In genomic region chr7:132284795-132285194, GRCm38 (mm10) we compare ENCODE assay signal across 8 mouse cellular contexts. TPM values are rescaled to one million over a fixed set of nuclear protein-coding genes. Genes with fewer than 3 reads are reported as not detected.
DNase-seq lines count a peak whose midpoint lies in the region; ATAC-seq and TF ChIP-seq lines count a peak whose summit lies in the region.
"Had no signal": no experiment of that assay in that cellular context is flagged by ENCODE, and none has a peak within 500 bp of the region (broad histone marks: within the 10 kb centered on the region; RNA-seq: fewer than 3 reads in every experiment).

No protein-coding gene starts in this region.

- no peak overlapping the region for H3K9ac ChIP-seq in hindbrain, embryonic 14.5 days

- no peak for TF ChIP-seq POLR2A in brain, embryonic 14.5 days (IDR thresholded peaks at IDR 0.05; ENCODE audit: borderline replicate concordance, extremely low read depth, insufficient read depth, insufficient read length, poor library complexity, severe bottlenecking)

- ATAC-seq in hindbrain, embryonic 14.5 days (ENCODE audit: low FRiP score): no peak
- no peak for ATAC-seq in activated CD4-positive, CD25-positive, alpha-beta regulatory T cell, adult 4 months

- no peaks in the 10 kb centered on the region for H3K9me3 ChIP-seq in hindbrain, embryonic 14.5 days (ENCODE audit: control insufficient read depth, low read length)

- H3K4me1 ChIP-seq in hindbrain, embryonic 14.5 days (replicated peaks; ENCODE audit: control insufficient read depth, insufficient read depth, low read length): peaks cover 47% of the 10 kb centered on the region

- H3K4me3 ChIP-seq in hindbrain, embryonic 14.5 days (replicated peaks; ENCODE audit: low read length): no peak overlapping the region

- peak; percentile 15 for DNase-seq in ZHBTc4 (ENCODE audit: low read depth, low spot score)
- peak; percentile 91 for DNase-seq in brain, embryonic 14.5 days (ENCODE audit: low read depth)
- DNase-seq in hindbrain, embryonic 14.5 days (ENCODE audit: low spot score): no peak
- DNase-seq in lung, postnatal 10 days: peak; percentile 55
- no peak for DNase-seq in adrenal gland, adult (ENCODE audit: inconsistent age in 2 of 2, low spot score in 1 of 2)
- no peak for DNase-seq in adipocyte (ENCODE audit: low spot score)
- DNase-seq: kidney, adult 2 months had no signal

- no peak overlapping the region for H3K4me2 ChIP-seq in hindbrain, embryonic 14.5 days (replicated peaks)

- no peak for TF ChIP-seq CTCF in brain, embryonic 14.5 days (IDR thresholded peaks at IDR 0.05; ENCODE audit: borderline replicate concordance, extremely low read depth, insufficient read depth, insufficient read length)

- WGBS in hindbrain, embryonic 14.5 days: 13% methylated on average over 1 of the region's 1 CpGs

- no peaks in the 10 kb centered on the region for H3K27me3 ChIP-seq in hindbrain, embryonic 14.5 days (ENCODE audit: control insufficient read depth, insufficient read depth, low read length)

- H3K36me3 ChIP-seq in hindbrain, embryonic 14.5 days (replicated peaks; ENCODE audit: control insufficient read depth, insufficient read depth): no peaks in the 10 kb centered on the region

- H3K27ac ChIP-seq in hindbrain, embryonic 14.5 days: peak overlapping the region; percentile 71

RNA-seq across cellular contexts. Expression of gene Chst15, which starts 32.2 kb away (rescaled TPM):
- 8.5 and 14.4 TPM in 2 replicates for polyA plus RNA-seq in brain, embryonic 14.5 days (2012; rRNA removed)
- 16.3 and 17.1 TPM in 2 replicates for polyA plus RNA-seq in hindbrain, embryonic 14.5 days (2014; fragmentation: Nextera tagmentation; extraction: Ambion mirVana)
- 1 to 10 TPM; 2.1 to 4.0 TPM for polyA plus RNA-seq in activated CD4-positive, CD25-positive, alpha-beta regulatory T cell, adult 4 months (2017; shearing (Covaris generic))

Comparison
In these comparisons a context has a peak if more than half of its experiments do, and no peak if none do; other contexts are left out.
1. DNase-seq: peak in ZHBTc4 (single experiment), brain, embryonic 14.5 days (single experiment) and lung, postnatal 10 days (single experiment); none in hindbrain, embryonic 14.5 days (single experiment), adrenal gland, adult (0 of 2) and adipocyte (single experiment).